Mouse (Mus musculus) kidney, adult 9 months (tissue): ENCODE data around the gene Sf3b5.
A peak's percentile ranks its signal among the peaks of the same experiment; 100 is the strongest.

Source experiments
- DNase-seq: peaks from one replicate; pipeline ENCODE4 v3.0.0; 2022

The Sf3b5 gene

GRCm38 (mm10) chr10:13005043-13005442 is at the start of gene Sf3b5:
Gene Sf3b5 (plus strand): TSS chr10:13005343.
- no peak for DNase-seq

- DNase-seq: no peak
These were observed 49.3 kb upstream of the Sf3b5 start for GRCm38 (mm10) chr10:12955831-12956230.

GRCm38 (mm10) chr10:12957271-12957670 is 47.9 kb upstream of the Sf3b5 start:
- no peak for DNase-seq

- no peak for DNase-seq
These were observed 43.6 kb upstream of the Sf3b5 start for GRCm38 (mm10) chr10:12961546-12961945.

- DNase-seq: no peak
These were observed 42.9 kb upstream of the Sf3b5 start for GRCm38 (mm10) chr10:12962238-12962637.

- no peak for DNase-seq
These were observed 41.6 kb upstream of the Sf3b5 start for GRCm38 (mm10) chr10:12963362-12964147.

- peak; percentile 34 for DNase-seq
These were observed 40.7 kb upstream of the Sf3b5 start, which contains the start of gene Stx11 for GRCm38 (mm10) chr10:12964151-12965075. Gene Stx11 (minus strand): TSS chr10:12964298.

- DNase-seq: no peak
These were observed 39.4 kb upstream of the Sf3b5 start for GRCm38 (mm10) chr10:12965669-12966180.

- DNase-seq: no peak
These were observed 30.6 kb upstream of the Sf3b5 start for GRCm38 (mm10) chr10:12974572-12974971.

GRCm38 (mm10) chr10:12975461-12975860 is 29.7 kb upstream of the Sf3b5 start:
- no peak for DNase-seq

GRCm38 (mm10) chr10:12975957-12976356 is 29.2 kb upstream of the Sf3b5 start:
- no peak for DNase-seq

GRCm38 (mm10) chr10:12976552-12976951 is 28.6 kb upstream of the Sf3b5 start:
- DNase-seq: no peak

- DNase-seq: no peak
These were observed 27.3 kb upstream of the Sf3b5 start for GRCm38 (mm10) chr10:12977787-12978212.

- no peak for DNase-seq
These were observed 24.1 kb upstream of the Sf3b5 start for GRCm38 (mm10) chr10:12981071-12981470.

- no peak for DNase-seq
These were observed 21.6 kb upstream of the Sf3b5 start for GRCm38 (mm10) chr10:12983516-12983915.

- DNase-seq: no peak
These were observed 20.1 kb upstream of the Sf3b5 start for GRCm38 (mm10) chr10:12985028-12985427.

GRCm38 (mm10) chr10:12986485-12986884 is 18.7 kb upstream of the Sf3b5 start:
- DNase-seq: no peak

- DNase-seq: no peak
These were observed 18.2 kb upstream of the Sf3b5 start for GRCm38 (mm10) chr10:12986943-12987342.

GRCm38 (mm10) chr10:12991953-12992352 is 13.2 kb upstream of the Sf3b5 start:
- no peak for DNase-seq

GRCm38 (mm10) chr10:12993411-12994039 is 11.6 kb upstream of the Sf3b5 start:
- DNase-seq: no peak

GRCm38 (mm10) chr10:12996736-12997477 is 8.2 kb upstream of the Sf3b5 start:
- peak; percentile 92 for DNase-seq
